Mouse (Mus musculus) heart, postnatal 0 days (tissue): ENCODE data around the gene Zfp526. TPM values are rescaled to one million over a fixed set of nuclear protein-coding genes. Genes with fewer than 3 reads are reported as not detected.
A peak's percentile ranks its signal among the peaks of the same experiment; 100 is the strongest.

ENCODE experiments used
- ATAC-seq: fragments of 200-750 bp; cut with Nextera tagmentation; 2 replicates; pipeline ENCODE4 v1.8.0; 2017; ENCODE audit warnings: low read depth, moderate number of reproducible peaks, moderate library complexity; ENCODE audit not compliant: insufficient read depth
- DNase-seq: peaks from one replicate; pipeline ENCODE4 v3.0.0-alpha.2; 2016; ENCODE audit warnings: low spot score
- H3K27ac ChIP-seq: fragments of 300-500 bp; sonication (generic); 2 replicates; pipeline ENCODE4 v1.5.1; 2014; ENCODE audit warnings: low read depth, mild to moderate bottlenecking
- H3K27me3 ChIP-seq: fragments of 300-500 bp; sonication (generic); 2 replicates; pipeline ENCODE4 v1.6.1; 2014; ENCODE audit warnings: low read length, mixed read lengths; ENCODE audit not compliant: control insufficient read depth, insufficient read depth
- H3K36me3 ChIP-seq: fragments of 300-500 bp; sonication (generic); replicated peaks from 2 replicates; pipeline ENCODE4 v1.6.1; 2014; ENCODE audit warnings: low read length, mixed read lengths; ENCODE audit not compliant: control insufficient read depth, insufficient read depth
- H3K4me1 ChIP-seq: fragments of 300-500 bp; sonication (generic); 2 replicates; pipeline ENCODE4 v1.6.1; 2014; ENCODE audit warnings: antibody characterized with exemption; ENCODE audit not compliant: control insufficient read depth, insufficient read depth
- H3K4me2 ChIP-seq: fragments of 300-500 bp; sonication (generic); 2 replicates; pipeline ENCODE4 v1.6.1; 2014; ENCODE audit warnings: low read depth, mild to moderate bottlenecking, low read length, moderate library complexity
- H3K4me3 ChIP-seq: fragments of 300-500 bp; sonication (generic); 2 replicates; pipeline ENCODE4 v1.5.1; 2014; ENCODE audit warnings: low read depth, low read length
- H3K9ac ChIP-seq: fragments of 300-500 bp; sonication (generic); replicated peaks from 2 replicates; pipeline ENCODE4 v1.6.1; 2014; ENCODE audit warnings: low read depth, low read length, mixed read lengths
- H3K9me3 ChIP-seq: fragments of 300-500 bp; sonication (generic); replicated peaks from 2 replicates; pipeline ENCODE4 v1.6.1; 2016; ENCODE audit warnings: low read length; ENCODE audit not compliant: control insufficient read depth
- CTCF ChIP-seq: IDR thresholded peaks from 2 replicates; pipeline ENCODE4 v1.5.1; 2016; ENCODE audit warnings: antibody characterized with exemption, control low read depth, low read depth
- EP300 ChIP-seq: IDR thresholded peaks from 2 replicates; pipeline ENCODE4 v1.6.1; 2016; ENCODE audit warnings: antibody characterized with exemption, low read depth
- WGBS: fragments of 180-500 bp; shearing (Covaris S2); extraction: QIAGEN DNeasy Blood & Tissue Kit; methylation state at CpG from one replicate; pipeline ENCODE4 v1.1.7; 2014; 5-methylcytosine and 5-hydroxymethylcytosine counted together
- polyA plus RNA-seq: library from polyadenylated mRNA; unstranded; fragments of >200 nt; fragmentation: Nextera tagmentation; extraction: Ambion mirVana; gene quantifications from 2 replicates; pipeline ENCODE4 v1.2.1, GENCODE M21; 2015
- total RNA-seq: library from RNA; depleted of rRNA; stranded (reverse); fragments of >200 nt; gene quantifications from 2 replicates; pipeline ENCODE4 v1.2.3, GENCODE M21; 2014; ENCODE audit warnings: low replicate concordance

Gene Zfp526
- total and polyA plus RNA-seq, 2 experiments from 2014 or later, result 1.2 to 6.8 TPM

GRCm38 (mm10) chr7:25230690-25231285 is 9.6 kb downstream of the Zfp526 start:
- Histone ChIP-seq H3K4me1 (peaks cover 2% of the 10 kb centered on the region), H3K27ac (no peak overlapping the region; the same call in 1 of the 2 replicates), H3K27me3 (no peaks in the 10 kb centered on the region), H3K4me3 (no peak overlapping the region), H3K4me2 (no peak overlapping the region), H3K9me3 (no peaks in the 10 kb centered on the region), H3K9ac (no peak overlapping the region), H3K36me3 (peaks cover 82% of the 10 kb centered on the region)
- TF ChIP-seq CTCF (no peak), EP300 (no peak)
- 72% methylated on average over 9 of the region's 9 CpGs for WGBS
- DNase-seq, result no peak
- ATAC-seq, result no peak

- 59% methylated on average over 5 of the region's 5 CpGs for WGBS
Observed at GRCm38 (mm10) chr7:25232101-25232648, 10.9 kb downstream of the Zfp526 start.

GRCm38 (mm10) chr7:25233061-25233460 is 11.8 kb downstream of the Zfp526 start:
- Histone ChIP-seq H3K9ac (no peak overlapping the region), H3K4me3 (no peak overlapping the region), H3K36me3 (peaks cover 59% of the 10 kb centered on the region), H3K9me3 (no peaks in the 10 kb centered on the region), H3K27ac (0 out of 2 replicates have a peak overlapping the region, but pooled peaks have one; percentile 15), H3K4me2 (no peak overlapping the region), H3K4me1 (peaks cover 12% of the 10 kb centered on the region), H3K27me3 (no peaks in the 10 kb centered on the region)
- TF ChIP-seq CTCF, result no peak
- TF ChIP-seq EP300, result no peak
- no peak for DNase-seq
- 72% methylated on average over 2 of the region's 2 CpGs for WGBS
- no peak for ATAC-seq

More at GRCm38 (mm10) chr7:25232101-25232648, 10.9 kb downstream of the Zfp526 start:
- H3K9ac ChIP-seq, result no peak overlapping the region
- DNase-seq, result no peak
- no peaks in the 10 kb centered on the region for H3K27me3 ChIP-seq
- H3K27ac ChIP-seq, result no peak overlapping the region
- peaks cover 12% of the 10 kb centered on the region for H3K4me1 ChIP-seq
- no peak overlapping the region for H3K4me2 ChIP-seq
- H3K36me3 ChIP-seq, result peaks cover 68% of the 10 kb centered on the region
- TF ChIP-seq EP300 (no peak), CTCF (no peak)
- no peaks in the 10 kb centered on the region for H3K9me3 ChIP-seq
- no peak overlapping the region for H3K4me3 ChIP-seq
- ATAC-seq, result no peak

- Histone ChIP-seq H3K9ac (no peak overlapping the region), H3K36me3 (peaks cover 35% of the 10 kb centered on the region), H3K4me2 (no peak overlapping the region), H3K27ac (no peak overlapping the region), H3K9me3 (no peaks in the 10 kb centered on the region), H3K4me3 (no peak overlapping the region), H3K4me1 (peaks cover 16% of the 10 kb centered on the region), H3K27me3 (no peaks in the 10 kb centered on the region)
- TF ChIP-seq CTCF, result no peak
- no peak for TF ChIP-seq EP300
- DNase-seq (no peak), ATAC-seq (no peak)
- WGBS, result 92% methylated on average over 5 of the region's 5 CpGs
Observed at GRCm38 (mm10) chr7:25235526-25235925, 14.3 kb downstream of the Zfp526 start.

GRCm38 (mm10) chr7:25237249-25238014 is 16.2 kb downstream of the Zfp526 start, which contains the start of gene Gsk3a:
Gsk3a (minus strand) TSS chr7:25237851.
- peak; percentile 98 for DNase-seq
- H3K4me3 ChIP-seq, result peak within 1 kb of the TSS; percentile 90
- H3K4me1 ChIP-seq, result peaks cover 16% of the 10 kb centered on the region
- ATAC-seq, result peak; percentile 83
- under 1% methylated on average over 52 of the region's 76 CpGs for WGBS
- no peaks in the 10 kb centered on the region for H3K9me3 ChIP-seq
- H3K9ac ChIP-seq, result peak within 1 kb of the TSS; percentile 97
- H3K36me3 ChIP-seq, result peaks cover 18% of the 10 kb centered on the region
- peak within 1 kb of the TSS; percentile 95 for H3K27ac ChIP-seq
- H3K27me3 ChIP-seq, result no peaks in the 10 kb centered on the region
- H3K4me2 ChIP-seq, result peak within 1 kb of the TSS; percentile 69
- TF ChIP-seq CTCF (no peak), EP300 (no peak)
